Mouse (Mus musculus) olfactory bulb, adult 2 months (tissue): ENCODE measurements around the gene Spout1. TPM values are rescaled to one million over a fixed set of nuclear protein-coding genes. Genes with fewer than 3 reads are reported as not detected.
"Not testable (repeated sequence)": the region's sequence is repeated elsewhere in the genome, so short reads cannot be mapped to it uniquely, and the experiment has no call there.

ENCODE experiments used
- H3K27ac ChIP-seq: fragments of 200-500 bp; 2 replicates; pipeline ENCODE4 v1.5.1; 2012; ENCODE audit warnings: low read depth, low read length; ENCODE audit not compliant: insufficient read depth
- H3K4me1 ChIP-seq: fragments of 200-500 bp; 2 replicates; pipeline ENCODE4 v1.6.1; 2012; ENCODE audit warnings: low read length; ENCODE audit not compliant: control insufficient read depth, insufficient read depth
- H3K4me3 ChIP-seq: fragments of 200-500 bp; 2 replicates; pipeline ENCODE4 v1.5.1; 2012; ENCODE audit warnings: mild to moderate bottlenecking, low read depth, low read length, moderate library complexity; ENCODE audit not compliant: insufficient read depth
- CTCF ChIP-seq: fragments of 200-500 bp; IDR thresholded peaks from 2 replicates; pipeline ENCODE4 v1.5.1; 2012; ENCODE audit warnings: low read depth, mild to moderate bottlenecking, low read length, moderate library complexity; ENCODE audit not compliant: insufficient read depth
- POLR2A ChIP-seq: fragments of 200-500 bp; IDR thresholded peaks from 2 replicates; pipeline ENCODE4 v1.6.1; 2012; ENCODE audit warnings: mild to moderate bottlenecking, low read depth, low read length, moderate library complexity; ENCODE audit not compliant: insufficient read depth
- WGBS: fragments of 180-500 bp; shearing (Covaris S2); methylation state at CpG from one replicate; pipeline ENCODE4 v1.1.7; 2018; 5-methylcytosine and 5-hydroxymethylcytosine counted together
- polyA plus RNA-seq: library from polyadenylated mRNA; stranded (reverse); fragments of >200 nt; gene quantifications from 2 replicates; pipeline ENCODE4 v1.2.4, GENCODE M21; 2012; ENCODE audit warnings: low replicate concordance; ENCODE audit not compliant: missing spikeins, insufficient read depth, insufficient read length

Gene Spout1
- polyA plus RNA-seq, 1 experiment, result not detected

DNA sequence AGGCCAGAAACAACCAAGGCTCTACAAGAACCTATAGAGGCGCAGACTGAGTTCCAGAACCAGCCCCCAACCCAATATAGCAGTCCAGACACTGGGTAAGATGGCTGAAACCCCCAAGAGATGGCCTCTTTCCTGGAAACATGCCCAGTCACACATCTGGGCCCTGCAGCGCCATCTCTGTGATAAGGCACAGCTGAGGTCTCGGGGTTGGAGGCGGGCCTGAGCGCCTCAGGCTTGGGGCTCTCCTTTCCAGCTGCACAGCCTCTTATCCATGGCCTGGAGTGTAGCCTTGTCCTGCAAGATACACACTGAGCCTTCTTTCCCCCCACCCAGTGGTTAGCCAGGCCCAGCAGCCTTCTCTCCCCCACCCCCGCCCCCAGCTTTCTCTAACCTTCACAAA, 7.0 kb upstream of the Spout1 start:
- TF ChIP-seq POLR2A (no peak), CTCF (no peak)
- WGBS, result 87% methylated on average over 6 of the region's 6 CpGs
- peaks cover 4% of the 10 kb centered on the region; the same call in 1 of the 2 replicates for H3K4me1 ChIP-seq
- H3K4me3 ChIP-seq, result no peak overlapping the region
- H3K27ac ChIP-seq, result no peak overlapping the region

DNA sequence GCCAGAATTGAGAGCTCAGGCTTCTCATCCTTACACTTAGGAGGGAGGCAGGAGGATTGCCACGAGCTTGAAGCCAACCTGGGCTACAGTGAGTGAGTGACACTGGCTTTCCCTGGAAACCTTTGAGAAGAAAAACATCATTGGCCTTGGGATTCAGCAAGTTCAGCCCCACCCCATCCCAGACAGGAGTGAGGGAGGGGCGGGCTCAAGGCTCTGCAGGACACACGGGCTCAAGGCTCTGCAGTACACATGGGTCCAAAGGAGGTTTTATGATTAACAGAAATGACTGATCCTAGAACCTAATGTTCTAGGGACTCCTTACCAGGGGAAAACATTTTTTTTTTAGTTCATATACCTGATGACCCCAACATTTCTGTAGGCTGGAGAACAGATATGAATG, 5.5 kb upstream of the Spout1 start:
- WGBS, result 72% methylated on average over 3 of the region's 3 CpGs
- TF ChIP-seq CTCF (no peak), POLR2A (no peak)
- no peaks in the 10 kb centered on the region for H3K4me1 ChIP-seq

DNA sequence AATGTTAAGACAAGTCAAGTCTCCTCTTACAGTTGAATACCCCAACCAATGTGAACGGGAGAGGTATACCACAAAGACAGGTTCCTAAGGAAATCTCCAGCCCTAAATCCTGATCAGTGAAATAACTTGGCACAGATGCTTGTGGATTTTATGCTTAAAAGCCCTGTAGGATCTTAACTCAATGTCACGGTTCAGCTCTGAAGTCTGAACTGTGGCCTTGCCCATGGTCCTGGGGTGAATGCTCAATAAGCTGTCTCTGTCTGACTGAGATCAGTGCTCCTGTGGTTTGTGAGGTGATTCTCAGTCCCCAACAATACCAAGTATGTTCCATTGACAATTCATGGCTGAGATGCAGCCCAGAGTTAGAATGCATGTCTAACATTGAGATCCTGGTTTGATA, 4.2 kb upstream of the Spout1 start:
- Histone ChIP-seq H3K4me3 (no peak overlapping the region), H3K27ac (no peak overlapping the region), H3K4me1 (peaks cover 5% of the 10 kb centered on the region)
- TF ChIP-seq CTCF (no peak), POLR2A (no peak)
- 85% methylated on average over 2 of the region's 2 CpGs for WGBS

More for the DNA sequence above, 5.5 kb upstream of the Spout1 start:
- no peak overlapping the region for H3K27ac ChIP-seq
- H3K4me3 ChIP-seq, result no peak overlapping the region

DNA sequence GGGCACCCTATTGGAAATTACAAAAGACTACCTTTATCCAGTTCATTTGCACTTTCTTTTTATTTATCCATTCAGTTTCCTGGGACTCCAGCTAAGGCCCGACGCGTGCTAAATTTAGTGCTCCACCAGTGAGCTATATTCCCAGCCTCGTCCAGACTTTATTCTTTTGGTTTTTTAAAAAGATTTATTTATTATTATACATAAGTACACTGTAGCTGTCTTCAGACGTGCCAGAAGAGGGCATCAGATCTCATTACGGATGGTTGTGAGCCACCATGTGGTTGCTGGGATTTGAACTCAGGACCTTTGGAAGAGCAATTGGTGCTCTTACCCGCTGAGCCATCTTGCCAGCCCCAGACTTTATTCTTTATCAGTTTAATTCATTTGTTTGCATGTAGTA, 452 bp upstream of the Spout1 start:
- WGBS, result 24% methylated on average over 7 of the region's 7 CpGs
- H3K27ac ChIP-seq, result not testable (repeated sequence)
- Histone ChIP-seq H3K4me3 (peak overlapping the region; percentile 64; the same call in 1 of the 2 replicates), H3K4me1 (peaks cover 18% of the 10 kb centered on the region)

DNA sequence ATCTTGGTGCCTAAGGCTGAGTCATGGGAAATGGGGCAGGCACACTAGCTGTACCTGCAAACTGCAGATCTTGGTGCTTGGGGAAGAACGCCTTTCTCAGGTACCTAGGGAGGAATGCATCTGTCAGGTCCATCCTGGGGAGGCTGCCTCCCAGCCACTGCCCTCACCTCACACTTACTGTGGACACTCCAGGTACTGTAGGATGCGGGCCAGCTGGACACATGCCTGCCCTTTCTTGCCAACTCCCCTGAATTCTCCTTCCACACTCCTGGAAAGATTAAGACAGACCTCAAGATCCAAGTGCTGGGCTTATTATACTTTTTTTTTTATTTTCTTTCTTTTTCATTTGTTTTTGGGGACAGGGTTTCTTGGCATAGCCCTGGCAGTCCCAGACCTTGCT, 1.7 kb downstream of the Spout1 start:
- 97% methylated on average over 2 of the region's 2 CpGs for WGBS
- Histone ChIP-seq H3K4me1 (peaks cover 34% of the 10 kb centered on the region), H3K4me3 (no peak overlapping the region), H3K27ac (no peak overlapping the region)
- no peak for TF ChIP-seq CTCF
- TF ChIP-seq POLR2A, result no peak

DNA sequence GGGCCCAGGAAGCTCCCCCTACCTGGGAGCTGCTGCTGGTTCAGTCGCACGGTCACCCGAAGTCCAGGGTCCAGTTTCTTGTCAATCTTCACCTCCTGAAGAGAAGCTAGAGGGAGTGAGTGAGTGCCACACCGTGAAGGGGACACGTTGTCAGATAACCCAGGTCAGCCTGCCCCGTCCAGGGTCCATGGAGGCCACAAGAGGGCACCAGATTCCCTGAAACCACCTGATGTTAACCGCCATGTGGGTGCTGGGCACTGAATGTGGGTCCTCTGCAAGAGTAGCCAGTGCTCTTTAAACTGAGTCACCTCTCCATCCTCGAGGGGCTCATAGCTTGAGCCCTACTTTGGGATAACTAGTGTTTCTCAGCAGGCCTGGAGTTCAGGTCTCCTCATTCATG, 2.4 kb downstream of the Spout1 start:
- WGBS, result 92% methylated on average over 8 of the region's 8 CpGs
- Histone ChIP-seq H3K4me1 (peaks cover 34% of the 10 kb centered on the region), H3K4me3 (no peak overlapping the region), H3K27ac (no peak overlapping the region)
- TF ChIP-seq POLR2A, result no peak
- TF ChIP-seq CTCF, result no peak

DNA sequence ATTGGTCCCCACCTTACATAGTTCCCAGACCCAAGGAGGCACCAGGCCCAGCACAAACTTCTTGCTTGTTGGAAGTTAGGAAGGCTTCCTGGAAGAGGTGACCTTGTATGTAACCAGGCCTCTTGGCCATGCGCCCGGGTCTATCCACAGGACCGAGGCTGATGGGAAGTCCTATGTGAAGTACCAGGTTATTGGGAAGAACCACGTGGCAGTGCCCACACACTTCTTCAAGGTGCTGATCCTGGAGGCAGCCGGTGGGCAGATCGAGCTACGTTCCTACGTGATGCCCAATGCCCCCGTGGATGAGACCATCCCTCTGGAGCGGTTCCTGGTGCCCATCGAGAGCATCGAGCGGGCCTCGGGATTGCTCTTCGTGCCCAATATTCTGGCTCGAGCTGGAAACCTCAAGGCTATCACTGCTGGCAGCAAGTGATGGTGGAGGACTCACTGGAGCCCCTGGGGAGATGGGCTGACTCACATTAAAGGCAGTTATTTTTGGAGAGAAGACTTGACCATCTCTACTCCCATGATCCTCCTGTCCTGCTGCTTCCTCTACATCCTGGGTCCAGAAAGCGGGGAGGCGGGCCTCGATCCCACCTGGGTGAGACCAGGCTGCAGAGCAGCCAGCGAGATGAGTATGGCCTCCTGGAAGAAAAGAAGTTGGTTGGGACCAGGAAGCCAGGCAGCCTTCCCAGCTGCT, 4.6 kb downstream of the Spout1 start:
- 95% methylated on average over 20 of the region's 20 CpGs for WGBS
- Histone ChIP-seq H3K4me1 (peaks cover 34% of the 10 kb centered on the region), H3K27ac (no peak overlapping the region), H3K4me3 (no peak overlapping the region)
- TF ChIP-seq CTCF, result no peak
- TF ChIP-seq POLR2A, result 0 out of 2 replicates have a peak, but pooled peaks have one; percentile 8

DNA sequence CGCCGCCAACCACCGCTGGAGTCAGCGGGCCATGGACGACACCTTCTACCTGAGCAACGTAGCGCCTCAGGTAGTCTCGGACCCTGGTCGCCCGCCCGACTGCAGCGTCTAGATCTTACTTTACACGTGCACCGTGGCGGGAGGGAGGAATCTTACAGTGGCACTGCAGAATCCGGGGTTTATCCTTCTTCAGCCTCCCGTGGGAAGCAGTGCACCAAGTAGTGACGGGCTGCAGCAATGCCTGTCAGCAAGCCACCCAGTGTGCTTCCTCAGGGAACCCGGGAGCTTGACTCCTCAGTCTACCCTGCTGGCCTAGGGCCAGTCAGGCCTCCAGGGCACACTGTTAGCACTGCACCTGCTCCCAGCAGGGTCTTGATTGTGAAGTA, 6.3 kb downstream of the Spout1 start:
- H3K4me3 ChIP-seq, result peak overlapping the region; percentile 63
- H3K4me1 ChIP-seq, result peaks cover 25% of the 10 kb centered on the region
- peak overlapping the region; percentile 93 for H3K27ac ChIP-seq
- WGBS, result under 1% methylated on average over 19 of the region's 19 CpGs
- TF ChIP-seq CTCF (no peak), POLR2A (no peak)

DNA sequence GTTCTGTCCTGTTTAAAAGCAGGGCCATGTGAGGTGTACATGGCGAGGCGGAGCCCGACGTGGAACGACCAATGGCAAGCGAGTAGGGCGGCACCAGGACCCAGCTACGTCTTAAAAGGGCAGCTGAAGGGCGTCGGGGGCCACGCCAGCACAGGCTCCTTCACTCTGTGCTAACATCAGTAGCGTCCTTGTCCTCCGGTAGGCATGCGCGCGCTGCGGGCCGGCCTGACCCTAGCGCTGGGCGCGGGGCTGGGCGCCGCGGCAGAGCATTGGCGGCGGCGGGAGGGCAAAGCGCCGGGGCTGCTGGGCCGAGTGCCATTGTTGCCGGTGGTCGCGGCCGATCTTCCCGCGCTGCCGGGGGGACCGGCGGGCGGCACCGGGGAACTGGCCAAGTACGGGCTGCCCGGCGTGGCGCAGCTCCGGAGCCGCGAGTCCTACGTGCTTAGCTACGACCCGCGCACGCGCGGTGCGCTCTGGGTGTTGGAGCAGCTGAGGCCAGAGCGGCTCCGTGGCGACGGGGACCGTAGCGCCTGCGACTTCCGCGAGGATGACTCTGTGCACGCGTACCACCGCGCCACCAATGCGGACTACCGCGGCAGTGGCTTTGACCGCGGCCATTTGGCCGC, 6.8 kb downstream of the Spout1 start, which contains the start of gene Endog:
Endog (plus strand) TSS at position 123 of the 626 bp plus-strand sequence.
- H3K4me3 ChIP-seq, result peak within 1 kb of the TSS; percentile 63
- WGBS, result under 1% methylated on average over 75 of the region's 75 CpGs
- H3K27ac ChIP-seq, result peak within 1 kb of the TSS; percentile 93
- peaks cover 22% of the 10 kb centered on the region for H3K4me1 ChIP-seq
- TF ChIP-seq CTCF, result no peak
- peak; percentile 95 for TF ChIP-seq POLR2A

DNA sequence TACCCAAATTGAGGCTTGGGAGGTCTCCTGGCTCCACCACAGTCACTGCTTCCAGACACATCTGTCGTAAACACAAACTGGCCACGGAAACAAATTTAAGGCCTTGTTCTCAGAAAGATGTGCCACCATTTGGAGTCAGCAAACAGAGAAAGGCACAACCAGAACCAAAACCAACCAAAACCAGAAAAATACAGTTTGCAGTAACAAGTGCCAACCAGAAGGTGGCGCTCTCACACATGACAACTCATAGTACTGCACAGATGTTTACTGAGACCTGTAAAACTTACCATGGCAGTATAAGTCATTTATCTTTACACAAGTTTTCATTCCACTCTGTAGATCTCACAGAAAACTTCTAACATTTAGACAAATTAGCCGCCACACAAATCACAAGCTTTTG, 11.6 kb downstream of the Spout1 start:
- TF ChIP-seq POLR2A (no peak), CTCF (no peak)
- WGBS, result 60% methylated on average over 4 of the region's 4 CpGs
- Histone ChIP-seq H3K27ac (no peak overlapping the region), H3K4me1 (no peaks in the 10 kb centered on the region), H3K4me3 (no peak overlapping the region)
